Mouse (Mus musculus): ENCODE measurements at regions not wholly inside any gene's neighbourhood (a gene's known extent, or its start where the extent isn't known, plus 50 kb on each side); places are given as distances from the start of the nearest gene placed in this dataset.
A peak's percentile ranks its signal among the peaks of the same experiment; 100 is the strongest.

DNA sequence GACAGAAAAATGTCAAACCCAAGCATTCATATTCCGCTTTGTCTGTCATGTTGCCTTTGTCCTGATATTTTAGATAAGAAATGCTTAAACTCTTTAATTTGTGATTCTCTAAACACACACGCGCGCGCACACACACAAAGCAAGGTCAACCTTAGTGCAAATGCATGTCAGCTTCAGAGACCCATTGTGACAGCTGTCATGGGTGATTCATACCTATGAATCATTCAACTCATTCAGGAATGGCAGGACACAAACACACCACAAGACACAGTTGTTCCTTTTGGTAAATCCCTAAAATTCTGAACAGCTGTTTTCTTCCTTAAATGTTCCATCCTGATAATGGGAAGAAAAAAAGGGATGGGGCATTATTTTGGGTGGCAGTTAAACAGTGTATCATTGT lies 144.1 kb upstream of the Dusp10 start:
- no peak for DNase-seq

DNA sequence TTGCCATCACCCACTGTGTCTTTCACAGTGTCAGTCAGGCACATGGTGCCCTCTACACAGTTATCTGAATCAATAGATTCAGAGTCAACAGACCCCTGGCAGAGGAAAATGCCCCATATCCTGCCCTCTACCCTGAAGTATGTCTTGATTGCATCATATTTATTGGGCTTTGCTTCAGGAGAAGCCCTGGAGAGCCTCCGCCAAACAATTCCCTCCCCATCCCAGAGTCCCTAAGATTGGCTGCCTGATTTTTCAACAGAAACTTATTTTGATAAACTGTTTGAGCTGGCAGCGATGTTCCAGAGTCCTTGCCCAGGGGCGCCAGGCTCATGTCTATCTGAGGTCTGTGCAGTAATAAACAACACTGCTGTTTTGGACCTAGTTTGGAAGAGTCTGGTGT lies 117.2 kb upstream of the Dusp10 start:
- DNase-seq = no peak

- DNase-seq = no peak
Observed at GRCm38 (mm10) chr1:183898091-183898490, 115.0 kb upstream of the Dusp10 start.

GRCm38 (mm10) chr1:183904564-183904963 lies 108.5 kb upstream of the Dusp10 start:
- DNase-seq = no peak

DNA sequence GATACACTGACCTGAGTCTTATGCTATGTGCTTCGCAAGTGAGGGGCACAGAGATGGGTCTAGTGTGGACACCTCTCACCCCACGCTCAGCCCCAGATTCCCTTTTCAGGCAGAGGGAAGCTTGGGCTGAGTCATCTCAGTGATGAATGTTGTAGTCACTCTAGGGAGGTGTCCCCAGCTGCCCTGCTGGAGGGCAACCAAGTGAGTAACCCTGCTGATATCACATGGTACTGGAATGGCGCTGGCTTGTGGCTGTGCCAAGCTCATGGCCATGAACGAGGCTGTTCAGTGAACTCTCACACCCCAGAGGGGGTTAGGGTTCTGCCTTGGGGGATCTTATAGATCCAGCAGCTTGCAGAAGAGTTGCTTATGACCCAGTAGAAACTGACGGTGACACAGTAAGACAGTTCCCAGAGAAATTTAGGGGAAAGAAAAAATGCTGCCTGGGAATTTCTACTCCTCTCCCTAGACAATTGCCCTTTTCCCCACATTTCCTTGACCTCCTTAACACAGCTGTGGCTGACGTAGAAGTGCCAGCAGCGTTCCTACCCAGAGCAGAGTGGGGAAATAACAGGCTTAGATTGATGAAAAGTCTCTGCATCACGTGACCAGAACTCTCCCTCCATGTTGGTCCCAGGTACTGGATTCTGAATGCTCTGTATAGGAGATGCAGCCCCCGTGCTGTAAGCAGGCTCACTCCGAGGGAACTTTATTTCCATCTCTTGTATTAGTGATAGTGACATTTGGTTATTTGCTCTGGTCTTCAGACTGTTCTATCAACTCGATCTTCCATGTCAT lies 107.6 kb upstream of the Dusp10 start:
- peak in 1 of 2 experiments; percentile 8 for DNase-seq

DNA sequence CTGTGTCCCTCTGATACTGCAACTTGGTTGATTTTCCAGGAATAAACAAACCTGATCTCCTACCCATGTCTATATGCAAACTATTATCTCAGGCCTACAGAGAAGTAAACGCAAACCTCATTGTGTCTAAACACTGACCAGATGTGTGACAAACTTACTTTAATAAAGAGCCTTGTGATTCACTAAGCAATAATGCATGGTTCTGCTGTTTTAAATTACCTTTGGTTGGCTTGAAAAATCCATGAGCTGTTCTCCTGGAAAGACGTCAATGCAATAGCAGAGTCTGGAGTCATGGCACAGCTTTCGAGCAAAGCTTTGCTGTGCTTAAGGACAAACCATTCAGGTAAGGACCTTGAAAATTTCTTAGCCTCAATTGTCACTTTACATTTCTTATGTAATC lies 95.4 kb upstream of the Dusp10 start:
- DNase-seq = no peak

DNA sequence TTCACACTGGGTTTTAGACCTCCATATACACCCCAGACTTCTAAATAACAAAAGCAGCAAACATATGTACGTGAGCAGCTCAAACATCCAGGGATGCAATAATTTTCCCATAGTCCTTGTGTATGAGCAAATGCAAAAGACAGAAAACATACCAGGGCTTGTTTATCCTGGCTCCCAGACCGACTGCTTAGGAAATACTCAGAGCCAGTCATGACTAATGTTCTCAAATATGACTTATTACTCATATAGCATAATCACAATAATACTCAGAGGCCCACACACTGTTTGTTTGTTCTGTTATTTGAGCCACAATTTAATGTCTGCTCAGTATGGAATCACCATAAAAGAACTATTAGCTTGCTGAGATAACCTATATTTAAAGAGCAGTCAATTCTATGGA lies 91.8 kb upstream of the Dusp10 start:
- DNase-seq = no peak

GRCm38 (mm10) chr1:183928539-183928938 lies 84.6 kb upstream of the Dusp10 start:
- DNase-seq = no peak

GRCm38 (mm10) chr1:183930363-183930982 lies 82.6 kb upstream of the Dusp10 start:
- DNase-seq = no peak

DNA sequence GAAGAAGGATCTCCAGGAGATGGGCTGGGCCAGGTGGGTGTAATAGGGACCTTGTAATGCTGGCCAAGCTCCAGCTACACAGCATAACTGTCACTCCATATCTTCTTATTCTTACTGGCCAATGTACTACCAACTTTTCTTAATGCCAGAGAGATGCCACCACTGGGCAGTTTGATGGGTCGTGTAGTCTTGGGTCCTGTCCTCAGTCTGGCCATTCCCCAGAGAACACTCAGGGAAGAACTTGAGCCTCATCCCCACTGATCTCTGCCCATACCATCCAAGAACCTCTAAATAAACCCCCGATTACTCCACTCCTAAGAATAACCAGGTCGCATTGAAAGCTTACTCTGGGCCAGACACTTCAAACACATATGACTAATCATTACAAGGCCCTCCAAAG lies 82.0 kb upstream of the Dusp10 start:
- no peak for DNase-seq

DNA sequence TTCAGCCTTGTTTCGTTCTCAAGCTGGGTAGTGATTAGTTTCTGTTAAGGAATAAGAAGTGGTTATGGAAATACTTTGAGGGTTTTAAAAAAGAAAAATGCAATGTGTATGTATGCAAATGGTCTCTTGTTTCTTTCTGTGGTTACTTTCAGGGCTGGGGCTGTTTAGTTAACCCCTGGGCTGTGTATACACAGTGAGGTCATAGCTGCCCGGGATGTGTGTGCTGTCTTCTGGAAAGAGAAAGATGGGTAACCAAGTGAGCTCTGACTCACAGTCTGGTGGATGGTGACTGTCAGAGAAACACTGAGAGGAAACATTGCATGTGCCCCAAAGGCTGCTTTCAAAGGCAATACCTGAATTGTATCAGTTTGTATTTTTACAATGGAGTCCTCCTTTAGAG lies 79.3 kb upstream of the Dusp10 start:
- no peak for DNase-seq

DNA sequence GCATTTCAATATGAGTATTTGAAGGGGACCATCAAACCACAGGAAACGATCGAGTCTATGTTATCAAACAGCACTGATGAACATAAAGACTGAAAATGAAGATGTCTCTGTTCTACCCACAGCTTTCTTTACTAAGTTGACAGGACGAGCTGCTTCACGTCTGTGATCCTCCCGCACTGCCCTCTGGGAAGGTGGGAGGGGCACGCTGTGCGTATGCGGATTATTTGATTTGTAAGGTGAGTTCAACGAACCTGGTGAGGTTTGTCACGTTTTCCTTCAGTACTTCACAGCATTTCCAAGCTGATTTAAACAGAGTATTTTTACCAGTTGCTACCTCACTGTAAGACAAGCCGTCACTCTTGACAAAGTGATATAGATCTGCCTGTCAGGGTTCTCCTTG lies 75.9 kb upstream of the Dusp10 start:
- no peak for DNase-seq

DNA sequence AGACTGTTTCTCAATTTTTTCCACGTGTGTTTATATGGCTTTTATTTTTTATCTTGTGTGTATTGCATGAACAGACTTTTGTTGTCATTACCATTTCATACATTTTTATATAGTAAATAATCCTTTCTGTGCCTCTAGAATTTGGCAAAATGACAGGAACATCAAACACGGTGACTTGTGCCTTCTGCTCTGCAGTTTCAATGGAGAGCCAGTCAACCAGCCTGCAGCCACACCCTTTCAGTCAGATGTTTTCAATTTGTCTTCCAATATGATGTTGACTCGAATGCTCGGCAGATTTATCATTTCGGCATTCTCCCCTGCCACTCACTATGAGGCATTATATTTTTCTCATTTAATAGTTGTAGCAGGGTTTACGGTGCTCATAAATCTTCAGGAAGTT lies 74.7 kb upstream of the Dusp10 start:
- no peak for DNase-seq

DNA sequence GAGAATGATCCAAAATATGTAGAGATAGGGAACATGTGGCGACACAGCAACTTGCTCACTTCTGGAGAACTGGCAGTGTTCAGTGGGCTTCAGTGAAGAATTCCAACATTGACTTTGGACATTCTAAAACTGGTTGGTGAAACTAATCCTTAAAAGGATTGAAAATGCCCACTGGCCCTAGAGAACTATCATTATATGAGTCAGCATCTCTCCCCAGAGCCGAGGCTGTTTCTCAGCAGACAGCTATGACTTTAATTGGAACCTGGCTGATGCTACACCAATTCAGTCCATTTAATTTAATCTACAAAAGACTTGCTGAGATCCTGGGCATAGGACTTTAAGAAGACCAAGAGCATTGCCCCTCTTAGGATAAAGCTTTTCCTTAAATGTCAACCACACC lies 72.4 kb upstream of the Dusp10 start:
- no peak for DNase-seq

DNA sequence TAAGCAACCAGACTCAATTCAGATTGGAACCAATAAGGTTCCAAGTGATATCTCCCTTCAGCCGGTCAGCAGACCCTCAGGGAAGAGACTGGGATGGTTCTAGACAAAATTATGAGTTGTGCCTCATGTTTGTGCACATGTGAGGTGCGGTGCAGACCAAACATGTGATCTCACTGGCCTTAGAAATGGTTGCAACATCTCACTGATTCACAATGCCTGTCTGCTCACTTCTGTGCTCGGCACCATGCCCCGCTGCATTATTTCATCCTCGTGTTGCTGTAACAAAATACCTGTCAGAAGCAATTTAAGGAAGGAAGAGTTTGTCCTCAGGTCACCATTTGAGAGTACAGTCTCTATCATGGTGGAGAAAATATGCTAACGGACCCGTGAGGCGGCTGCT lies 66.9 kb upstream of the Dusp10 start:
- no peak for DNase-seq

DNA sequence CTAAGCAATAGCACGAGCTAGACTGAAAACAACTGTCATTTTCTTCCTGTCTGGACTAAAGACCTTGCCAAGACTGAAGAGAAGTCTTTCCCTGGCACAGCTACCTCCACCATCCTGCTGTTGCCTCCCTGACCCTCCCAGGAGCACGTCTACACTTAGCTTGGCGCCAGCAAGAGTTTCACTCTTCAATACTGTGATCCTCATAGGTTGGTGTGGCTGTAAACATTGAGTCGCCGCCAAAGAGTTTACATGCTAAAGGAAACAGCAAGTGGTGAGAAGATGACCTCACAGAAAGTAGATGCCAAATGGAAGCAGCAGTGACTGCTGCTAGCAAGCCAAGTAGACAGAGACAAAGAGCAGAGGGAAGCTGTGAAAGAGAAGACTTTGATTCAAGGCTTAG lies 66.0 kb upstream of the Dusp10 start:
- DNase-seq = peak; percentile 1 to 3

DNA sequence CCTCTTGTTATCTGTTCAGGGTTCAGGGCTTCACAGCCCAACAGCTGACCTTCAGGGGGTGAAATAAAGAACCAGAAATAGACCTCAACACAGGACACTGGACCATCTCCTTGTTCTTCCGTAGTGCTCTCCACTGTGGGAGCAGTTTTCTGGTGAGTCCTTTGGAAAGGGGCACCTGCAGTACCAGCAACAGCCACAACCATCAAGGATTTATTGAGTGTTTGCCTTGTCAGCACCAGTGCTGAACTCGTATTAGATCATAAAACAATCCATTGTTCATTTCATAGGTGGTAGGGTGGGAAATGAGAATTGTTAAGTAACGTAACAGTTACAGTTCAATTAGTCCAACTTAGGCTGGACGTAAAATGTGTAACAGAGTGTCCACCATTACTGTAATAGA lies 63.9 kb upstream of the Dusp10 start:
- DNase-seq = no peak

GRCm38 (mm10) chr1:183954086-183954485 lies 59.0 kb upstream of the Dusp10 start:
- DNase-seq = no peak

- DNase-seq = peak in 1 of 2 experiments; percentile 4
Observed at GRCm38 (mm10) chr1:183956391-183956790, 56.7 kb upstream of the Dusp10 start.

- DNase-seq = no peak
Observed at GRCm38 (mm10) chr1:183961383-183961782, 51.7 kb upstream of the Dusp10 start.

GRCm38 (mm10) chr1:183962486-183962885 lies 50.6 kb upstream of the Dusp10 start:
- no peak for DNase-seq

GRCm38 (mm10) chr1:183963286-183963685 lies 49.8 kb upstream of the Dusp10 start:
- no peak for DNase-seq
